Mouse (Mus musculus) monocyte, adult 2 months (primary cell): ENCODE measurements around the gene Cdiptos.

Source experiments
- DNase-seq, 2 experiments: peaks; one replicate each; pipeline ENCODE4 v3.0.0; 2022; ENCODE audit warnings: low spot score in 2 of 2, low read depth in 1 of 2

Gene Cdiptos

GRCm38 (mm10) chr7:127014993-127015392 lies 39.1 kb upstream of the Cdiptos start:
- no peak for DNase-seq

GRCm38 (mm10) chr7:127014320-127014719 lies 38.4 kb upstream of the Cdiptos start, which contains the start of gene Mvp:
Mvp (minus strand) TSS chr7:127014621.
- peak in 1 of 2 experiments; percentile 68 for DNase-seq

DNA sequence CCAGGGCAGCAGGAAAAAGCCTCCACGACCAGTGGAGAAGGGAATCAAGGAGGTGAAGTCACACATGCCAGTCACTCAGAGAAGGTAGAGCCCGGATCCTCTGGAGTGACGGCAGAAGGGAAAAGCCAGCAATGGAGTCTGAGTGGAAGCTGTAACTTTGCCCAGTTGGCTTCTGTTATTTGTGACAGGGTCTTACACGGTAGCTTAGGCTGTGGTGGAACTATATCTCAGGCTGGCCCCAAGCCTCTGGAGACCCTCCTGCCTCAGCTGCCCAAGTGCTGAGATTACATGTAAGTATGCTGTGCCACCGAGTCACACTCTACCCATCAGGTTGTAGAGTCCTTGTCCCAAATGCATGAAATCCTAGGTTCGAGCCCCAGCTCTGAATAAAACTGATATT lies 37.5 kb upstream of the Cdiptos start:
- DNase-seq: no peak

GRCm38 (mm10) chr7:127012845-127013244 lies 36.9 kb upstream of the Cdiptos start:
- no peak for DNase-seq

GRCm38 (mm10) chr7:127012374-127012773 lies 36.5 kb upstream of the Cdiptos start:
- DNase-seq: no peak

DNA sequence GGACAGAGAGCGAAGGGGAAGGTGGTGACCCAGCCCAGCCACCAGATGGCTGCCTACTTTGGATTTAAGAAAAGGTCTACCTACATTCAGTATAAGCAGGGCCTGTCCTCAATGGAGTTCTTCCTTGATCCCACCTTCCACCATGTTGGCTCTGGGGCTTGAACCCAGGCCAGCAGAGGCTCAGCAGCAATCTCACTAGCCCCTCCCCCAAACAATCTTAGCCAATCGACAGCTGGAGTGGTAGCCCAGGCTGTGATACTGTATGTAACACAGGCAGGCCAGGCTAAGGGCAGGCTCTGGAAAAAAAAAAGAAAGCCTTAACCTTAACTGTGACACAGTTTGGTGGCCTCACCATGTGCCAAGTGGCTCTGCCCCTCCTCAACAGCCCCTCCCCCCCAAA lies 35.8 kb upstream of the Cdiptos start:
- no peak for DNase-seq

- DNase-seq: no peak
These were observed 35.2 kb upstream of the Cdiptos start for GRCm38 (mm10) chr7:127011051-127011450.

- no peak for DNase-seq
These were observed 33.6 kb upstream of the Cdiptos start for GRCm38 (mm10) chr7:127009307-127010085.

GRCm38 (mm10) chr7:127008239-127009019 lies 32.5 kb upstream of the Cdiptos start:
- DNase-seq: peak; percentile 64 to 73

DNA sequence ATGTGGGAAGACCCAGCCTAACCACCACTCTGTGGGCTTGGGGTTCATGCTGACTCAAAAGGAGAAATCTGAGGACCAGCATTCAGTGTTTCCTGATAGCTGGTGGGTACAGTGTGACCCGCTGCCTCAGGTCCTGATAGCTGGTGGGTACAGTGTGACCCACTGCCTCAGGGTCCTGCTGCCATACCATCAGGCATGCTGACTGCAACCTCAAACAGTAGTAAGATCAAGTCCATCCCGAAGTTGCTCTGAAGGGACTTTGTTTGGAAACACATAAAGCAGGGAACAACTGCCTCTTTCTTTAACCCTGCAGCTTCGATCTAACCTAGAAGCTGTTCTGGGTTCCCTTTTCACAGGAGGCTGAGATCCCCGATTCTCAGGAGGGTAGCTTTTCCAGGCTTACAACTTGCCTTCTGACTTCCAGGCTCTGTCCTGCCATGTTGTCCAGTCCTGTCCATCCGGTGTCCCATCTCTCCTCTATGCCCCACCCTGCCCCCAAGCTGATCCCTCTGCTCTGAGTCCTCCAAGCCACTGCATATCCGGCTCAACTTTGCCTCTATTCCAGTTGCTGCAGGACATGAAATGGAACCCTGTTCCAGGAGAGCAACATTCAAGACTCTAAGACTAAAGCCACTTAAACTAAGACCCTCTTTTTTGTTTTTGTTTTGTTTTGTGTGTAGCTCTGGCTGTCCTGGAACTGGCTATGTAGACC lies 31.6 kb upstream of the Cdiptos start:
- DNase-seq: no peak

DNA sequence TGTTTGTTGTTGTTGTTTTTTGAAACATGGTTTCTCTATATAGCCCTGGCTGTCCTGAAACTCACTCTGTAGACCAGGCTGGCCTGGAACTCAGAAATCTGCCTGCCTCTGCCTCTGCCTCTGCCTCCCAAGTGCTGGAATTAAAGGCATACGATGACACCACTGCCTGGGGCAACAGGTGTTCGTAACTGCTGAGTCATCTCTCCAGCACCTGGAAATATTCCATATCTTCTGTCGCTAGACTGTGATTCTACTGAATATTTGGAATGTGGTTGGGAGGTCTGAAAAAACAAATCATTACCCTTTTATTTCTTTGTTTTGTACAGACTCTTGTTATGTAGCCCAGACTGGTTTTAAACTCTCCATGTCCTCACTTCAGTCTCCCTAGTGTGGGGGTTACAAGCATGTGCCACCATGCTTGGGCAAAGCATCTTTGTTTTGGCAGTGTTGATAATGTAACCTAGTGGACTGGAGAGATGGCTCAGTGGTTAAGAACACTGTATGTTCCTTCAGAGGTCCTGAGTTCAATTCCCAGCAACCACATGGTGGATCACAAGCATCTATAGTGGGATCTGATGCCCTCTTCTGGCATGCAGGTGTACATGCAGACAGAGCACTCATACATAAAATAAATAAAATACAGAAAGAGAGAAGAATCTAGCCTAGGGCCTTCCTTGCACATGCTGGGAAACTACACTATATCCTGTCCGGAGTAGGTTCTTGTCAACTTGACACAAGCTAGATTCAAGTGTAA lies 28.4 kb upstream of the Cdiptos start:
- no peak for DNase-seq

DNA sequence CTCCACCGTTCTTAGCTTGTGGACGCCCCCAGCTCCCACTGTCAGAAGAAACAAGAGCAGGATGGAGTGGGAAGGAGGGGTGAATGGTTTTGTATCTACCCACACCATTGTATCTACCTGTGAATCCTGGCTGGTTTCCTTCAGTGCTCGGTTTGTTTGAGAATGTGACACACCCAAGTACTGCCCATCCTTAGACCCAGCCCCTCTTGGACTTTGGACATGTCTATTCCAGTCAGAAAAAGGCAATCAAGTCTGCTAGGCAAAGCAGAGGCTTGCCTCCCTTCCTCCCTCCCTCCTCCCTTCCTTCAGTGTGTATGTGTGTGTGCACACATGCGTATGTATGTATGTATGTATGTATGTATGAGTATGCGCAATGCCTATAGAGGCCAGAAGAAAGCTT lies 27.7 kb upstream of the Cdiptos start:
- no peak for DNase-seq

GRCm38 (mm10) chr7:126999568-126999967 lies 23.7 kb upstream of the Cdiptos start:
- DNase-seq: no peak

DNA sequence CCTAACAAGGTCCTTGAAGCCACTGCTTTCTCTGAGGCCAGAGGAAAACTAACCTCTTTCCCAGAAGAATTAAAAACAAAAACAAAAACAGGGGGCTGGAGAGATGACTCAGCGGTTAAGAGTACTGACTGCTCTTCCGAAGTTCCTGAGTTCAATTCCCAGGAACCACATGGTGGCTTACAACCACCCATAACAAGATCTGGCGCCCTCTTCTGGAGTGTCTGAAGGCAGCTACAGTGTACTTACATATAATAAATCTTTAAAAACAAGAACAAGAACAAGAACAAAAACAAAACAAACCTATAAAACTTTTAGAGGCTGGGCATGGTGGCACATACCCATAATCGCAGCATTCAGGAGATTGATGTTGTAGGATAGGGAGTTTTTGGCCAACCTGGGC lies 20.6 kb upstream of the Cdiptos start:
- DNase-seq: no peak

DNA sequence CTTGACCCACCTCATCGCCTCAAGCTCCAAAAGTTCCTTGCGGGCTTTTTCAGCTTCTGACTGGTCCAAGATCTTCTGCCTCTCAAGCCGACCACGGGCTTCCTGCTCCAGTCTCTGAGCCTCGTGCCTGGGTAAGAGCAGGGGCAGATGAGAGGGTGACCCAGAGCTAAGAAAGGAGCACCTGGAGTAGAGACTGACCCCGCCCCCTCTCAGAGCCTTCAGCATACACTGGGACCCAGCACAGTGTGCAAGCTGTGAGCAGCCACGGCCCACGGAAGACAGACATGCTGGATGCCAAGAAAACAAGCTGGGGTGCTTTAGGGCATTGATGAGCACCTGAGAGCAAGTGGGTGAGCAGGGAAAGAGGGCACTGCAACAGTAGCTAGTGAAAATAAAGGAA lies 12.9 kb upstream of the Cdiptos start:
- no peak for DNase-seq

DNA sequence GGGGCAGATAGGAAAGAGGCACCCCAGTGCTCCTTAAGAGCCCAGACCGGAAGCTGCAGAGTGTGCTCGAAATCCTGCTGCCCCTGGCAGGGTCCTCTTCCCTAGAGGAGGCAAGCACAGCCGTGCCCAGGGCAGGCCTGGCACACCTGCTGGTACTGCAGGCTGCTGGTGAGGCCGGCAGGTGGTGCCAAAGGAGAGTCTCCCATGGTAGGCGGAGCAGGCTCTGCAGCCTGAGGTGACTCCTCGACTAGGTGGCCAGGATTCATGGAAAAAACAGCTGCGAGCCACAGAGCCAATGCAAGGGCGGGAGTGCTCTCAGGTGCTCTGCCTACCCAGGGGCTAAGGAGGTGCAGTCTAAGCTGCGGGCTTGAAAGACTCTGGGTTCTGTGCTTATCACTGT lies 10.4 kb upstream of the Cdiptos start:
- DNase-seq: no peak

GRCm38 (mm10) chr7:126984667-126985444 lies 9.0 kb upstream of the Cdiptos start:
- no peak for DNase-seq

DNA sequence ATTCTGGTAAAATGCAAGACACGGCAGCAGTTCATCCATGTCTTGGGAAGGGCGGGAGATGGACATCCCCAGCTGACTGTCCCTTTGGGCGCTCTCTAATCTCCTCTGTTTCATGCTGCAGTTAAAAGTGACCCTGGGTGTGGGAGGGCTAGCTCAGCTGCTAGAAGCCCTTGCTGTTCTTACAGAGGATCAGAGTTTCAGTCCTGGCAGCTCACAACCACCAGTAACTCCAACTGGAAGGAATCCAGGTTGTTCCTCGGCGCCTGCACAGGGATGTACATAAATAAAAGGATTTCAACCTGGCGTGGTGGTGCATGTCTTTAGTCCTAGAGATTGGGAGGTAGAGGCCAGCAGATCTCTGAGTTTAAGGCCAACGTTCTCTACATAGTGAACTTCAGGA lies 7.2 kb upstream of the Cdiptos start:
- no peak for DNase-seq

DNA sequence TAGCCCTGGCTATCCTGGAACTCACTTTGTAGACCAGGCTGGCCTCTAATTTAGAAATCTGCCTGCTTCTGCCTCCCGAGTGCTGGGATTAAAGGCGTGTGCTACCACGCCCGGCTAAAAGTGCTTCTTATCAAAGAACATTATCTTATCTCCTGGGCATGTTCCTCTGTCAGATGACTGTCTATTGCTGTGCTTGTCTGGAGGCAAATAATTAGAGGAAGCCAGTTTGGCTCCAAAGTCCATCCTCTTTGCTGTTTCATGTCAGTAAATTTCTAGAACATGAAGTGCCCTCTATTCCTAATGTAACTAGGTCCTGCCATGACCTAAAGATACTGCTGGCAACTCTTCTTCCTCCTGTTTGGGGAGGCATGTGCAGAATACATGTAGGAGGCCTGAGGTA lies 6.2 kb upstream of the Cdiptos start:
- DNase-seq: no peak

DNA sequence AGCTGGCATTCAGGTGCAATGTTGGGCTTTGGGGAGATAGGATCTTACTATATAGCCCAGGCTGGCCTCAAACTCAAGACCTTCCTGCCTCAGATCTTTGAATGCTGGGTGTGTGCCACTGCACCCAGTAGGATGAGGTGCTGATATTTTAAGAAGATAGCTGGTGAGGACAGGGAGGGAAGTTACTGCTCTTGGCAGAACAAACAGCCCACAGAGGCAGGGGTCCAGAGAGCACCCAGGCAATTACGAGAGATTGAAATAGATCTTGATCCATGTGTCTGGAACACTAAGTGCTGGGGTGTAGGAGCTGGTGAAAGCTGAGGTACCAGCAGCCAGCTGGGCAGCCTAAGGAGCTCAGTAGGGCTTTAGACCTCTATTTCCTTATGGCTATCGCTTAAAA lies 5.7 kb upstream of the Cdiptos start:
- DNase-seq: no peak
